In the genomic region with DNA sequence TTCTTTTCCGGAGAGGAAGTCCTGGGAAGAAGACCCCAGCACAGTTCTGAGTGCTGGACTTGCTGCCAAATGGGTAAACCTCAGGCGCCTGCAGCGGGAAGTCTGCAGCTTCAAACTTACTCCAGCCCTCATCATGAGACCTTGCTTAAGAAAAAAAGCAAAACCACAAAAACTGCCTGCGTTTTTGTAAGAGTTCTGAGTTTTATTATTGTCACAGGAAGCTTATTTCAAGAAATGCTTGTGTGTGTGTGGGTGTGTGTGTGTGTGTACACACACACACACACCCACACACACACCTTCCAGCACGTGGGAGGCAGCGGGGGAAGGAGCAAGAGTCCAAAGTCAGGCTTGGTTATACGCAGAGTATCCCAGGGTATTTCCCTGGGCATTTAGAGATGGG, we compare ENCODE assay signal across 22 mouse cellular contexts. TPM values are rescaled to one million over a fixed set of nuclear protein-coding genes. Genes with fewer than 3 reads are reported as not detected.
DNase-seq lines count a peak whose midpoint lies in the region; ATAC-seq and TF ChIP-seq lines count a peak whose summit lies in the region.
"Had no signal": no experiment of that assay in that cellular context is flagged by ENCODE, and none has a peak within 500 bp of the region (broad histone marks: within the 10 kb centered on the region; RNA-seq: fewer than 3 reads in every experiment).

No protein-coding gene starts in this region.

- no peak overlapping the region for H3K4me2 ChIP-seq in midbrain, embryonic 11.5 days
- H3K4me2 ChIP-seq in midbrain, embryonic 15.5 days = no peak overlapping the region
- H3K4me2 ChIP-seq in forebrain, embryonic 15.5 days (replicated peaks) = no peak overlapping the region
- H3K4me2 ChIP-seq: heart, embryonic 11.5 days; hindbrain, embryonic 15.5 days; limb, embryonic 15.5 days; liver, embryonic 15.5 days; stomach, embryonic 15.5 days had no signal

- H3K4me3 ChIP-seq in midbrain, embryonic 11.5 days (ENCODE audit: low read depth, low read length) = no peak overlapping the region
- no peak overlapping the region for H3K4me3 ChIP-seq in midbrain, embryonic 15.5 days
- no peak overlapping the region for H3K4me3 ChIP-seq in ES-E14 (ENCODE audit: insufficient read depth in 1 of 2, low read depth in 1 of 2, low read length in 2 of 2, poor library complexity in 1 of 2, severe bottlenecking in 1 of 2)
- H3K4me3 ChIP-seq in forebrain, embryonic 15.5 days = no peak overlapping the region
- H3K4me3 ChIP-seq: gastrocnemius, adult 2 months; hindbrain, embryonic 15.5 days; limb, embryonic 15.5 days; liver, embryonic 15.5 days; stomach, embryonic 15.5 days had no signal

- ATAC-seq in midbrain, embryonic 11.5 days (ENCODE audit: low FRiP score) = no peak
- no peak for ATAC-seq in midbrain, embryonic 15.5 days (replicated peaks)
- no peak for ATAC-seq in forebrain, embryonic 15.5 days (replicated peaks)
- ATAC-seq: forebrain, postnatal 0 days had no signal

- H3K27ac ChIP-seq in midbrain, embryonic 11.5 days (ENCODE audit: low read depth, low read length) = no peak overlapping the region
- no peak overlapping the region for H3K27ac ChIP-seq in midbrain, embryonic 15.5 days
- peak overlapping the region; percentile 46; the same call in 1 of the 2 replicates for H3K27ac ChIP-seq in ES-E14 (ENCODE audit: insufficient read depth, low read depth, low read length, poor library complexity, severe bottlenecking)
- H3K27ac ChIP-seq in forebrain, embryonic 15.5 days (replicated peaks) = no peak overlapping the region
- H3K27ac ChIP-seq: gastrocnemius, adult 2 months; hindbrain, embryonic 15.5 days; kidney, postnatal 0 days; limb, embryonic 15.5 days; liver, embryonic 15.5 days; stomach, embryonic 15.5 days had no signal

- H3K9me3 ChIP-seq in midbrain, embryonic 11.5 days (ENCODE audit: control insufficient read depth, low read length) = no peaks in the 10 kb centered on the region
- H3K9me3 ChIP-seq in midbrain, embryonic 15.5 days = no peaks in the 10 kb centered on the region
- no peaks in the 10 kb centered on the region for H3K9me3 ChIP-seq in ES-E14 (ENCODE audit: control insufficient read depth, insufficient read depth, low read depth, low read length)
- no peaks in the 10 kb centered on the region for H3K9me3 ChIP-seq in forebrain, embryonic 15.5 days
- H3K9me3 ChIP-seq: hindbrain, embryonic 15.5 days; limb, embryonic 15.5 days; liver, embryonic 15.5 days; stomach, embryonic 15.5 days had no signal

- peak; percentile 74 for DNase-seq in midbrain, embryonic 11.5 days (ENCODE audit: low spot score, missing footprints)
- no peak for DNase-seq in ES-E14 (ENCODE audit: low read depth, low spot score)
- DNase-seq in induced T-regulatory cell, adult 2 months (ENCODE audit: low read depth) = peak; percentile 69
- DNase-seq in splenic B cell, adult 2 months (ENCODE audit: low read depth, low spot score) = peak; percentile 51
- no peak for DNase-seq in gastrocnemius, adult 18-20 months (ENCODE audit: low spot score)
- DNase-seq: adrenal gland, postnatal 14 days; cerebellum, adult 11-12 months; cerebellum, postnatal 25 days; embryo, embryonic 11 days; forebrain, postnatal 0 days; gastrocnemius, adult 2 months; heart, postnatal 14 days; kidney, adult 11 months; retina, postnatal 1 day had no signal

- H3K9ac ChIP-seq in midbrain, embryonic 11.5 days (ENCODE audit: low read length) = no peak overlapping the region
- no peak overlapping the region for H3K9ac ChIP-seq in midbrain, embryonic 15.5 days
- no peak overlapping the region for H3K9ac ChIP-seq in ES-E14 (ENCODE audit: insufficient read depth, low read depth, low read length, poor library complexity, severe bottlenecking)
- H3K9ac ChIP-seq in forebrain, embryonic 15.5 days (replicated peaks) = no peak overlapping the region
- H3K9ac ChIP-seq: forebrain, postnatal 0 days; hindbrain, embryonic 15.5 days; limb, embryonic 15.5 days; liver, embryonic 15.5 days; stomach, embryonic 15.5 days had no signal

- 0 out of 2 replicates have a peak, but pooled peaks cover 2% of the 10 kb centered on the region for H3K36me3 ChIP-seq in midbrain, embryonic 11.5 days (ENCODE audit: control insufficient read depth, insufficient read depth, low read length)
- H3K36me3 ChIP-seq in midbrain, embryonic 15.5 days (replicated peaks) = no peaks in the 10 kb centered on the region
- peaks cover 17% of the 10 kb centered on the region; the same call in 1 of the 2 replicates for H3K36me3 ChIP-seq in ES-E14 (ENCODE audit: control insufficient read depth, insufficient read depth, low read length, poor library complexity, severe bottlenecking)
- peaks cover 16% of the 10 kb centered on the region for H3K36me3 ChIP-seq in splenic B cell, adult 2 months (ENCODE audit: control insufficient read depth, insufficient read depth, low read length, poor library complexity, severe bottlenecking)
- no peaks in the 10 kb centered on the region for H3K36me3 ChIP-seq in forebrain, embryonic 15.5 days
- H3K36me3 ChIP-seq: hindbrain, embryonic 15.5 days had no signal

- in situ Hi-C loops in ES-E14 (cut with MboI; ENCODE audit: low sequenced_read_pairs in 2 of 2, unreplicated experiment in 2 of 2) = no loop called here

- 81% methylated on average over 7 of the region's 7 CpGs for WGBS in midbrain, embryonic 11.5 days
- 79% methylated on average over 7 of the region's 7 CpGs for WGBS in midbrain, embryonic 15.5 days
- WGBS in forebrain, embryonic 15.5 days = 85% methylated on average over 7 of the region's 7 CpGs

- H3K27me3 ChIP-seq in midbrain, embryonic 11.5 days (ENCODE audit: control insufficient read depth, insufficient read depth, low read length) = no peaks in the 10 kb centered on the region
- no peaks in the 10 kb centered on the region for H3K27me3 ChIP-seq in midbrain, embryonic 15.5 days (replicated peaks)
- no peaks in the 10 kb centered on the region for H3K27me3 ChIP-seq in splenic B cell, adult 2 months (ENCODE audit: control insufficient read depth, insufficient read depth, low read length, poor library complexity, severe bottlenecking)
- H3K27me3 ChIP-seq in forebrain, embryonic 15.5 days = no peaks in the 10 kb centered on the region
- H3K27me3 ChIP-seq: hindbrain, embryonic 15.5 days; limb, embryonic 15.5 days; liver, embryonic 15.5 days; stomach, embryonic 15.5 days had no signal

- 0 out of 2 replicates have a peak, but pooled peaks cover under 1% of the 10 kb centered on the region for H3K4me1 ChIP-seq in midbrain, embryonic 11.5 days (ENCODE audit: control insufficient read depth, insufficient read depth, low read length)
- H3K4me1 ChIP-seq in midbrain, embryonic 15.5 days = no peaks in the 10 kb centered on the region; the same call in 1 of the 2 replicates
- peaks cover 0 to 8% of the 10 kb centered on the region in 2 experiments; a peak in 2 of 4 replicates for H3K4me1 ChIP-seq in ES-E14 (ENCODE audit: control insufficient read depth in 2 of 2, insufficient read depth in 2 of 2, low read length in 2 of 2, poor library complexity in 1 of 2)
- H3K4me1 ChIP-seq in forebrain, embryonic 15.5 days = no peaks in the 10 kb centered on the region; the same call in 1 of the 2 replicates

TF ChIP-seq in ES-E14, 5 proteins besides CTCF, POLR2A, EP300 and RAD21:
- TF ChIP-seq ZNF384 (IDR thresholded peaks at IDR 0.05; ENCODE audit: low read depth, low read length) (no peak), MAFK (IDR thresholded peaks at IDR 0.05; ENCODE audit: insufficient read depth, low read depth, low read length) (no peak), ZC3H11A (IDR thresholded peaks at IDR 0.05; ENCODE audit: borderline replicate concordance, low read depth, low read length) (no peak), CHD2 (IDR thresholded peaks at IDR 0.05; ENCODE audit: low read depth, low read length) (no peak), HCFC1 (IDR thresholded peaks at IDR 0.05; ENCODE audit: borderline replicate concordance, insufficient read depth, low read length) (no peak)

RNA-seq across cellular contexts. Expression of gene Cmtm7, which starts 23.4 kb away (rescaled TPM):
- polyA plus RNA-seq in midbrain, embryonic 11.5 days (2014; fragmentation: Nextera tagmentation; extraction: Ambion mirVana) = 51.5 and 60.0 TPM in 2 replicates
- 12.2 and 15.2 TPM in 2 replicates for polyA plus RNA-seq in midbrain, embryonic 15.5 days (2015; fragmentation: Nextera tagmentation; extraction: Ambion mirVana)
- total RNA-seq in ES-E14 (2012; rRNA removed) = 75.1 and 96.9 TPM in 2 replicates
- total RNA-seq in gastrocnemius, adult 18-20 months (2021) = 1 to 10 TPM; 3.7 to 7.0 TPM
- polyA plus RNA-seq in forebrain, embryonic 15.5 days (2015; fragmentation: Nextera tagmentation; extraction: Ambion mirVana) = 15.2 and 18.1 TPM in 2 replicates

RNA-seq across cellular contexts. Expression of gene Cmtm6, which starts 27.4 kb away (rescaled TPM):
- 26.0 and 26.1 TPM in 2 replicates for polyA plus RNA-seq in midbrain, embryonic 11.5 days (2014; fragmentation: Nextera tagmentation; extraction: Ambion mirVana)
- 18.3 TPM in 2 replicates for polyA plus RNA-seq in midbrain, embryonic 15.5 days (2015; fragmentation: Nextera tagmentation; extraction: Ambion mirVana)
- total RNA-seq in ES-E14 (2012; rRNA removed) = 74.4 and 118 TPM in 2 replicates
- 1 to 10 TPM; 5.8 to 7.4 TPM for total RNA-seq in gastrocnemius, adult 18-20 months (2021)
- polyA plus RNA-seq in forebrain, embryonic 15.5 days (2015; fragmentation: Nextera tagmentation; extraction: Ambion mirVana) = 24.7 and 26.5 TPM in 2 replicates

Comparison
In these comparisons a context has a peak if more than half of its experiments do, and no peak if none do; other contexts are left out.
1. DNase-seq: peak in midbrain, embryonic 11.5 days (single experiment), induced T-regulatory cell, adult 2 months (single experiment) and splenic B cell, adult 2 months (single experiment); none in ES-E14 (single experiment) and gastrocnemius, adult 18-20 months (single experiment).